ENCODE assay signal across 26 mouse cellular contexts in the genomic region with DNA sequence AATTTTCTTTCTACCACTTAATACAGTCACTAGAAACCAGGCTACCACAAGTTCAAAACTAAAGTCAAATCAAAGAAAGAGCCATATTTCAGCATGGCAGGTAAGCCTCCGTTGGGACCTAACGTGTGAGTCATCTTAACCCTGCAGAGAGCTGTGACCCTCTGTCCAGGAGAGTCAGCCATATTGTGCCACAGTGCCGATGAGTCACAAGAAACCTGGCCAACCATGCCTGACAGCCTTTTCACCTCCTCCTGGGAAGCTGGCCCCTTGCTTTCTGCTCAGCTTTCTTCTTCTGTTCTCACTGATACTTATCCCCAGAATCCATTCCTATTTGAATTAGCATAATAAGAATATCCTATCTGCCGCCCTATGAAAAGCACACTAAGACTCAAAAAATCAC. TPM values are rescaled to one million over a fixed set of nuclear protein-coding genes. Genes with fewer than 3 reads are reported as not detected.
DNase-seq lines count a peak whose midpoint lies in the region; ATAC-seq lines count a peak whose summit lies in the region.
"Had no signal": no experiment of that assay in that cellular context is flagged by ENCODE, and none has a peak within 500 bp of the region (broad histone marks: within the 10 kb centered on the region; RNA-seq: fewer than 3 reads in every experiment).

No protein-coding gene starts in this region.

- peak; percentile 9 for DNase-seq in adrenal gland, adult 2 months
- DNase-seq in adrenal gland, postnatal 4 days (ENCODE audit: low spot score in 2 of 2), result no peak
- DNase-seq in 3T3-L1 (ENCODE audit: low read depth, low spot score), result peak; percentile 63
- peak; percentile 49 for DNase-seq in cerebellum, adult 11-12 months
- DNase-seq in cerebellum, postnatal 10 days, result peak; percentile 24 to 39
- no peak for DNase-seq in thymus, postnatal 0 days (ENCODE audit: low spot score)
- DNase-seq in kidney, postnatal 25 days, result no peak
- DNase-seq: B cell, adult 2 months; gastrocnemius, postnatal 36 days; heart, adult 2 months; heart, postnatal 14 days; kidney, adult 11 months; retina, postnatal 1 day had no signal

- ATAC-seq in kidney, embryonic 15.5 days (replicated peaks; ENCODE audit: low FRiP score), result no peak
- ATAC-seq: activated CD4-positive, CD25-positive, alpha-beta regulatory T cell, adult 4 months; midbrain, embryonic 16.5 days had no signal

- H3K27ac ChIP-seq in kidney, embryonic 15.5 days, result no peak overlapping the region
- H3K27ac ChIP-seq: embryonic facial prominence, embryonic 12.5 days; forebrain, embryonic 12.5 days; heart, adult 2 months; heart, embryonic 13.5 days; hindbrain, embryonic 12.5 days; midbrain, embryonic 10.5 days; neural tube, embryonic 13.5 days had no signal

- H3K9ac ChIP-seq in kidney, embryonic 15.5 days, result no peak overlapping the region
- H3K9ac ChIP-seq: embryonic facial prominence, embryonic 12.5 days; forebrain, embryonic 12.5 days; heart, embryonic 13.5 days; hindbrain, embryonic 12.5 days; neural tube, embryonic 13.5 days had no signal

- no peaks in the 10 kb centered on the region for H3K4me1 ChIP-seq in kidney, embryonic 15.5 days
- H3K4me1 ChIP-seq: embryonic facial prominence, embryonic 12.5 days; forebrain, embryonic 12.5 days; heart, embryonic 13.5 days; hindbrain, embryonic 12.5 days; midbrain, embryonic 10.5 days; neural tube, embryonic 13.5 days had no signal

- H3K36me3 ChIP-seq in kidney, embryonic 15.5 days, result no peaks in the 10 kb centered on the region
- H3K36me3 ChIP-seq: embryonic facial prominence, embryonic 12.5 days; forebrain, embryonic 12.5 days; heart, embryonic 13.5 days; hindbrain, embryonic 12.5 days; midbrain, embryonic 10.5 days; neural tube, embryonic 13.5 days had no signal

- WGBS in kidney, embryonic 15.5 days, result 65% methylated on average over 4 of the region's 4 CpGs

- H3K4me2 ChIP-seq in kidney, embryonic 15.5 days, result no peak overlapping the region
- H3K4me2 ChIP-seq: embryonic facial prominence, embryonic 12.5 days; forebrain, embryonic 12.5 days; heart, embryonic 13.5 days; hindbrain, embryonic 12.5 days; neural tube, embryonic 13.5 days had no signal

- no peaks in the 10 kb centered on the region for H3K27me3 ChIP-seq in kidney, embryonic 15.5 days
- H3K27me3 ChIP-seq: embryonic facial prominence, embryonic 12.5 days; forebrain, embryonic 12.5 days; heart, embryonic 13.5 days; hindbrain, embryonic 12.5 days; neural tube, embryonic 13.5 days had no signal

- no peak overlapping the region for H3K4me3 ChIP-seq in kidney, embryonic 15.5 days (replicated peaks)
- H3K4me3 ChIP-seq: embryonic facial prominence, embryonic 12.5 days; forebrain, embryonic 12.5 days; heart, adult 2 months; heart, embryonic 13.5 days; hindbrain, embryonic 12.5 days; midbrain, embryonic 10.5 days; myocyte; neural tube, embryonic 13.5 days had no signal

- H3K9me3 ChIP-seq in kidney, embryonic 15.5 days (replicated peaks), result no peaks in the 10 kb centered on the region
- H3K9me3 ChIP-seq: embryonic facial prominence, embryonic 12.5 days; forebrain, embryonic 12.5 days; heart, embryonic 13.5 days; hindbrain, embryonic 12.5 days; midbrain, embryonic 10.5 days; neural tube, embryonic 13.5 days had no signal

RNA-seq across cellular contexts. Expression of gene Nr4a3, which starts 42.0 kb away (rescaled TPM):
- total RNA-seq in adrenal gland, adult 2 months (2021), result 100 to 1,000 TPM in 1 of 2 experiments, 10 to 100 TPM in 1; 45.6 to 171 TPM
- 108 and 138 TPM in 2 replicates for polyA plus RNA-seq in adrenal gland, adult 2 months (2012; rRNA removed)
- total RNA-seq in adrenal gland, postnatal 4 days (2021), result 10 to 100 TPM; 31.5 to 36.2 TPM
- 1.7 and 2.4 TPM in 2 replicates for polyA plus RNA-seq in thymus, postnatal 0 days (2015; fragmentation: Nextera tagmentation; extraction: Ambion mirVana)
- polyA plus RNA-seq in kidney, embryonic 15.5 days (2015; fragmentation: Nextera tagmentation; extraction: Ambion mirVana), result 0.12 and 0.13 TPM in 2 replicates
- total RNA-seq: MEL had no signal
- polyA plus RNA-seq: liver, adult 2 months; liver, embryonic 16.5 days had no signal

Comparison
In these comparisons a context has a peak if more than half of its experiments do, and no peak if none do; other contexts are left out.
1. DNase-seq: peak in adrenal gland, adult 2 months (single experiment), 3T3-L1 (single experiment), cerebellum, adult 11-12 months (single experiment) and cerebellum, postnatal 10 days (2 of 2); none in adrenal gland, postnatal 4 days (0 of 2), thymus, postnatal 0 days (single experiment) and kidney, postnatal 25 days (0 of 2).
2. RNA of gene Nr4a3, which starts 42.0 kb away (polyA plus RNA-seq): 108 to 138 TPM in adrenal gland, adult 2 months; 1.7 to 2.4 TPM in thymus, postnatal 0 days and 0.12 to 0.13 TPM in kidney, embryonic 15.5 days; every median in the first group is over 10 times any median in the second.